Mouse (Mus musculus): ENCODE results near the gene Inava. TPM values are rescaled to one million over a fixed set of nuclear protein-coding genes. Genes with fewer than 3 reads are reported as not detected.

Inava gene
- polyA plus RNA-seq (2016; fragmentation: Nextera tagmentation; extraction: Ambion mirVana), result 21.2 and 23.2 TPM in 2 replicates

DNA sequence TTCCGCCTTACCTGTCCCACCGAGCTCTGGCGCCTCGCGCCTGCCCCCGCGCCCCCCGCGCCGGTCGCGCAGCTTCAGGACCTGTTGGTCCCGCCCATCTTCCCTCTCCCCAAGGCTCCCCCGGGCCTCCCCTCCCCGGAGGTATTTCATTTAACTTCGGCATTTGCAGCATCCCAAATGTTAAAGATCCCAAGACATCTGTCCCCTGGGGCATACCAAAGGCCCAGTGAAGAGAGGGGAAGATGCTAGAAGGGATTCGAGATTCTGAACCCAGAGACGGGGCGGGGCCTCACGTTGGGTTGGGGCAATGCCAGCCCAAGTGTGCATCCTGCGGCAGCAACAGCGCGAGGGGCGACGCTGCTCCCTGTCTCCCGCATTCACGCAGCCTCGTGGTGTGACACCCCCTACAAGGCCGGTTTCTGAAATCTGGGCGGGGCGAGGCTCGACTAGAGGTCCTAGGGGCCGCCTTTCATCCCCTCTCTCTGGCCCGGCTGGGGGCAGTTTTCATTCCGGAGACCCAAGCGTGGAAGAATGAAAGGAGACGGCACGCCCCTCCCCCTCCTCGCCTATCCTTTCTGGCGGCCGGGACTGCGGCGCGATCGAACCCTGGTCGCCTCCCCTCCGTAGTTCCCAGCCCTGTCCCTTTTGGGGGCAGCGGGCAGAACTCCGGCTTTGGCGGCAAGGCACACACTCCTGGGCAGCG, at the start of gene Inava:
Inava (minus strand) TSS at position 373 of the 703 bp plus-strand sequence.
- Histone ChIP-seq H3K27me3 (ENCODE audit: poor library complexity, severe bottlenecking) (peaks cover 37% of the 10 kb centered on the region), H3K36me3 (replicated peaks) (no peaks in the 10 kb centered on the region), H3K27ac (peak within 1 kb of the TSS; percentile 95), H3K4me3 (peak within 1 kb of the TSS; percentile 72), H3K4me1 (peaks cover 56% of the 10 kb centered on the region), H3K9me3 (no peaks in the 10 kb centered on the region)
- DNase-seq (ENCODE audit: extremely low spot score, low spot score), result peak; percentile 93
- WGBS, result under 1% methylated on average over 51 of the region's 51 CpGs

- peaks cover 3% of the 10 kb centered on the region; the same call in 1 of the 2 replicates for H3K9me3 ChIP-seq
- no peak overlapping the region for H3K27ac ChIP-seq
- no peak for DNase-seq (ENCODE audit: extremely low spot score, low spot score)
- H3K4me1 ChIP-seq, result no peaks in the 10 kb centered on the region
- no peak overlapping the region for H3K4me3 ChIP-seq
- H3K27me3 ChIP-seq (ENCODE audit: poor library complexity, severe bottlenecking), result no peaks in the 10 kb centered on the region
- peaks cover 98% of the 10 kb centered on the region for H3K36me3 ChIP-seq (replicated peaks)
- 92% methylated on average over 8 of the region's 8 CpGs for WGBS
These were observed 43.3 kb upstream of the Inava start for GRCm38 (mm10) chr1:136277366-136277765.

DNA sequence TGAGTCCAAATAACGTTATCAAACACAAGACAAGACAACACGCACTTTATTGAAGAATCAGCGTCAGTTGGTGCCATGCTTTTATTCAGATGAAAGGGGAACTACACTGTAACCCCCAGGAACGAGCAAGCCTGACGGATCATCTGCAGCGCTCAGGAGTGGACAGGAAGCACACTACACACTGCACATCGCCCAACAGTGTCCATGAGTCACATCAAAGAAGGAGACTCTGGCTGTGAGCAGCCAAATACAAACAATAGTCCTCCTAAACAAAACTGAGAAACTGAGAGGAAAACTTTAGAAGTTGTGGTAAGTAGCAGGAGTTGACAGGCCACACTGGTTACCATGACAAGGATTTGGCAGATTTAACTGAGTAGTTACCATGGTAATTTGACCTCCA, 34.2 kb upstream of the Inava start:
- H3K36me3 ChIP-seq (replicated peaks), result peaks cover 51% of the 10 kb centered on the region
- H3K4me1 ChIP-seq, result 0 out of 2 replicates have a peak, but pooled peaks cover 4% of the 10 kb centered on the region
- no peak for DNase-seq (ENCODE audit: extremely low spot score, low spot score)
- H3K9me3 ChIP-seq, result no peaks in the 10 kb centered on the region
- H3K27me3 ChIP-seq (ENCODE audit: poor library complexity, severe bottlenecking), result peaks cover 7% of the 10 kb centered on the region
- WGBS, result 85% methylated on average over 7 of the region's 7 CpGs
- no peak overlapping the region for H3K4me3 ChIP-seq
- no peak overlapping the region for H3K27ac ChIP-seq

DNA sequence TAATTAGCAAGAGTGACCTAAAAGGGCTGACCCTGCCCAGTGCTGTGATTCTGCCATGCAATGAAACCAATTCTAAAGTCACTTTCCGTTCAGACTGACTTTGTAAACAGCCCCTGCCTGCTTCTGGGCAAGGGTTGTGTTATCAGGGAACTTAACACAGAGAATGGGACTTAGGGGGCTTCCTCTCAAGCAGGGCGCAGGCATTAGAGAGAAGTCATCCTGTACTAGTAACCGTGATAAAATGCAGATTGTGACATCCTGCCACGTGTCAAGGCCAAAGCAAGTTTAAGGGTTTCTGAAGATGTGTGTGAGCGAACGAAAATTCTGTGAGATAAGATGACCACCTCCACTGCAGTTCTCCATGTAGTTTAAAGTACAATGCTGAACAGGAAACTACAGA, 32.1 kb upstream of the Inava start:
- Histone ChIP-seq H3K4me3 (no peak overlapping the region), H3K9me3 (no peaks in the 10 kb centered on the region), H3K27ac (no peak overlapping the region), H3K4me1 (0 out of 2 replicates have a peak, but pooled peaks cover 9% of the 10 kb centered on the region), H3K36me3 (replicated peaks) (peaks cover 30% of the 10 kb centered on the region), H3K27me3 (ENCODE audit: poor library complexity, severe bottlenecking) (peaks cover 27% of the 10 kb centered on the region)
- no peak for DNase-seq (ENCODE audit: extremely low spot score, low spot score)
- 72% methylated on average over 6 of the region's 6 CpGs for WGBS

DNA sequence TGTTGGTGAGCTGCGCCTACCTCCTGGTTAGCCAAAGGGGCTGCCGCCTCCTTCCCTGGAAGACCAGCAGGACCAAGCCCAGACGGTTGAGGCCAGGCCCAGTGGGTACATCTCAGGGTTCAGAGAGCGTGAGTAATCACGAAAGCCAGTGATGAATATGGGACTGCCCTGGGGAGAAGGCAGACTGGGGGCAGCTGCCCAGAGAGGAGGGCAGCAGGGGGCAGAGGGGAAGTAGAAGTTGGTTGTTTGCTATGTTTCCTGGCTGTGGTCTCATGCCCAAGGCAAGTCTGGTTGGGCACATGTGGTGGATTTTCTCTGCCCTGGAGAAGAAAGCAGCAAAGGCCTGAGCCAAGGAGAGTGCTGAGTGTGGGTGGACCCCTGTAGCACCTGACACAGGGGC, 29.3 kb upstream of the Inava start:
- H3K27me3 ChIP-seq (ENCODE audit: poor library complexity, severe bottlenecking), result peaks cover 55% of the 10 kb centered on the region
- WGBS, result 76% methylated on average over 5 of the region's 5 CpGs
- DNase-seq (ENCODE audit: extremely low spot score, low spot score), result no peak

DNA sequence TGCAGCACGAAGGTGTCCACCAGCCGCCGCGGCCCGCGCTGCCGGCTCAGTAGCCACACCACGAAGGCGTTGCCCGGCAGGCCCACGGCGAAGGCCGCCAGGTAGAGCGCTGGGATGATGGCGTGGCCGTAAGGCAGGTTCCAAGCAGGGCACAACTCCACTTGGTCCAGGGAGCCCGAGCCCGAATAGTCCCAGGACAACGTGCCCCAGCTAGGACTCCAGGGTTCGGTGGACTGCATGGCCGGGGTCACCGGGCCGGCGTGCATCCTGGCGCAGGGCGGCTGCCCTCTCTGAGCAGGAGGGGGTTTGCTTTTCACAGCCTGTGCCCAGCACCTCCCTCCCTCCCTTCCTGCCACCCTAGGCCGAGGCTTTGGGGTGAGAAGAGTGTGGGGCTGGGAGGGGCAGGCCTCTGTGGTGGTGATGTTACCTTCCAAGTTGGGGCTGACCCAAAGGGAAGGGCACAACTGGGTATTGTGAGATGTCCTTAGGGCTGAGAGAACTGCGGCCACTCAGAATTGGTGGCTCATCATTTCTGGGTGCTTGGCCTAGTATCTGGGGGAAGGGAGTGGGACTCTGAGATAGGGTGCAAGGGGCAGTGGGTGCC, 26.7 kb upstream of the Inava start, which contains the start of gene Gpr25:
Gpr25 (minus strand) TSS at position 239 of the 604 bp plus-strand sequence.
- Histone ChIP-seq H3K4me3 (peak within 1 kb of the TSS; percentile 63), H3K4me1 (peaks cover 31% of the 10 kb centered on the region), H3K27ac (peak within 1 kb of the TSS; percentile 71), H3K27me3 (ENCODE audit: poor library complexity, severe bottlenecking) (peaks cover 80% of the 10 kb centered on the region), H3K9me3 (no peaks in the 10 kb centered on the region), H3K36me3 (replicated peaks) (no peaks in the 10 kb centered on the region)
- DNase-seq (ENCODE audit: extremely low spot score, low spot score), result no peak
- 7% methylated on average over 28 of the region's 28 CpGs for WGBS

More for the DNA sequence above, 29.3 kb upstream of the Inava start:
- Histone ChIP-seq H3K27ac (no peak overlapping the region), H3K36me3 (replicated peaks) (peaks cover 7% of the 10 kb centered on the region), H3K4me3 (no peak overlapping the region), H3K4me1 (peaks cover 28% of the 10 kb centered on the region), H3K9me3 (no peaks in the 10 kb centered on the region)

DNA sequence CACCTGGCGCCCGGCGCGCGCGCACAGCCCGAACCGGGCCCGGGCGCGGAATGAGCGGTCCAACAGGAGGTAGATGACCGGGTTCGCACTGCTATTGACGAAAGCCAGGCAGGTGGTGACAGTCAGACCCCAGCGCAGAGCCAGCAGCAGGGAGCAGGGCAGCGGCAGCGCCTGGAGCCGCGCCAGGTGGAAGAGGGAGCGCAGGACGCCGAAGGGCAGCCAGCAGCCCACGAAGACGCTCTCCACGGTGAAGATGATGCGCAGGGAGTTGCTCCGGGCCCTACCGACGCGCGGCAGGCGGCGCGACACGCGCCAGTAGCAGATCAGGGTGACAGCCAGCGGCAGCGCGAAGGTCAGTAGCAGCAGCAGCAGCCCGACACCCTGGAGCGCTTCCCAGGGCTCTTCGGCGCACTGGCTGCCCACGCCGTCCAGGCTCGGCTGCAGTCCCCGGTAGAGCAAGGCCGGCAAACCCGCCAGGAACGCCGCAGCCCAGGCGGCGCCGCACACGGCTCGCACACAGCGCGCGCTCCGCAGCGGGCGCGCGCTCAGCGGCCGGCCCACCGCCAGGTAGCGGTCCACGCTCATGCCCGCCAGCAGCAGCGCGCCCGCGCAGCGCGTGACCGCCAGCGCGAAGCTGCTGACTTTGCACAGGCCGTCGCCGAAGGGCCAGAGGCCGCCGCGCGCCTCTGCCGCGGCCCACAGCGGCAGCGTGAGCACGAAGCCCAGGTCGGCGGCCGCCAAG, 26.0 kb upstream of the Inava start:
- H3K4me1 ChIP-seq, result peaks cover 38% of the 10 kb centered on the region
- peak overlapping the region; percentile 63 for H3K4me3 ChIP-seq
- under 1% methylated on average over 95 of the region's 95 CpGs for WGBS
- H3K36me3 ChIP-seq (replicated peaks), result no peaks in the 10 kb centered on the region
- DNase-seq (ENCODE audit: extremely low spot score, low spot score), result peak; percentile 47
- no peaks in the 10 kb centered on the region for H3K9me3 ChIP-seq
- H3K27ac ChIP-seq, result peak overlapping the region; percentile 71
- peaks cover 87% of the 10 kb centered on the region for H3K27me3 ChIP-seq (ENCODE audit: poor library complexity, severe bottlenecking)

DNA sequence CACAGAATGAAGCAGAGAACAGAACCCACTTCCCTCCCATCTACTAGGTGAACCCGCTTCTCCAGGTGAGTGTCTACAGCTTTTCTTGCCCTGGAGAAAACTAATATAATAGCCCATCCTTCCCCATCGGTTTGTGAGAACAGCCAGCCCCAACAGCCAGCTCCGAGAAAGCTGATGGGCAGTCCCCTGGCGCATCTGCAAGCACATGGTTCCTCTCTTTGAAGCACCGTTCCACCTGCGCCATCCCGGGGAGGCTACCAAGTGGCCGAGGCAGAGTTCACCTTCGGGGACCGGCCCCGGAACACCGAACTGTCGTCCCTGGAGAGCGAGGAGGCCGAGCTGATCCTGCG, 25.5 kb upstream of the Inava start:
- WGBS, result 3% methylated on average over 16 of the region's 16 CpGs
- Histone ChIP-seq H3K4me3 (peak overlapping the region; percentile 63), H3K9me3 (no peaks in the 10 kb centered on the region), H3K27ac (no peak overlapping the region), H3K36me3 (replicated peaks) (no peaks in the 10 kb centered on the region), H3K4me1 (peaks cover 42% of the 10 kb centered on the region), H3K27me3 (ENCODE audit: poor library complexity, severe bottlenecking) (peaks cover 91% of the 10 kb centered on the region)
- no peak for DNase-seq (ENCODE audit: extremely low spot score, low spot score)

- no peak for DNase-seq (ENCODE audit: extremely low spot score, low spot score)
These were observed 24.4 kb upstream of the Inava start for GRCm38 (mm10) chr1:136258495-136258894.

GRCm38 (mm10) chr1:136255657-136256056, 21.6 kb upstream of the Inava start:
- 63% methylated on average over 8 of the region's 8 CpGs for WGBS
- Histone ChIP-seq H3K9me3 (no peaks in the 10 kb centered on the region), H3K27me3 (ENCODE audit: poor library complexity, severe bottlenecking) (peaks cover 59% of the 10 kb centered on the region), H3K36me3 (replicated peaks) (no peaks in the 10 kb centered on the region), H3K27ac (no peak overlapping the region), H3K4me1 (peaks cover 30% of the 10 kb centered on the region), H3K4me3 (no peak overlapping the region)
- DNase-seq (ENCODE audit: extremely low spot score, low spot score), result no peak

More at GRCm38 (mm10) chr1:136258495-136258894, 24.4 kb upstream of the Inava start:
- Histone ChIP-seq H3K27me3 (ENCODE audit: poor library complexity, severe bottlenecking) (peaks cover 87% of the 10 kb centered on the region), H3K9me3 (no peaks in the 10 kb centered on the region), H3K4me1 (peaks cover 39% of the 10 kb centered on the region), H3K4me3 (no peak overlapping the region), H3K27ac (no peak overlapping the region), H3K36me3 (replicated peaks) (no peaks in the 10 kb centered on the region)
- WGBS, result 77% methylated on average over 9 of the region's 9 CpGs

DNA sequence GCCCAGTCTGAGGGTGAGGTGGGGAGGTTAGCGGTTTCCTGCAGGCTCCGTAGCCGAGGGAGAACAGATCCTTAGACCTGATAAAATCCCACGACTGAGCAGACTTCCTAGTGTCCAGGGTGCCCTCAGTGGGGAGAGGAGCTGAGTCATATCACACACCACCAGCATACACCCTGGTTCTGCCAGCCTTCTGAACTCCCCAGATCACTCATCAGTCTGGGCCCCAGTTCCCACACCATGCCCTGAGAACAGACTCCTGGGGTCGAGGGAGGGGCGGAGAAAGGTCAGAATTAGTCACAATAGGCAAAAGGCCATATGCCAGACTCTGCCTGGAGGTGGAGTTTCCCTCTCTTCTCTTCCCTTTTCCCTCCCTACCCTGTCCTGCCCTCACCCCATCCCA, 21.1 kb upstream of the Inava start:
- Histone ChIP-seq H3K4me1 (peaks cover 25% of the 10 kb centered on the region), H3K4me3 (no peak overlapping the region), H3K9me3 (no peaks in the 10 kb centered on the region), H3K27me3 (ENCODE audit: poor library complexity, severe bottlenecking) (peaks cover 54% of the 10 kb centered on the region), H3K27ac (no peak overlapping the region), H3K36me3 (replicated peaks) (no peaks in the 10 kb centered on the region)
- WGBS, result 42% methylated on average over 6 of the region's 6 CpGs
- no peak for DNase-seq (ENCODE audit: extremely low spot score, low spot score)

DNA sequence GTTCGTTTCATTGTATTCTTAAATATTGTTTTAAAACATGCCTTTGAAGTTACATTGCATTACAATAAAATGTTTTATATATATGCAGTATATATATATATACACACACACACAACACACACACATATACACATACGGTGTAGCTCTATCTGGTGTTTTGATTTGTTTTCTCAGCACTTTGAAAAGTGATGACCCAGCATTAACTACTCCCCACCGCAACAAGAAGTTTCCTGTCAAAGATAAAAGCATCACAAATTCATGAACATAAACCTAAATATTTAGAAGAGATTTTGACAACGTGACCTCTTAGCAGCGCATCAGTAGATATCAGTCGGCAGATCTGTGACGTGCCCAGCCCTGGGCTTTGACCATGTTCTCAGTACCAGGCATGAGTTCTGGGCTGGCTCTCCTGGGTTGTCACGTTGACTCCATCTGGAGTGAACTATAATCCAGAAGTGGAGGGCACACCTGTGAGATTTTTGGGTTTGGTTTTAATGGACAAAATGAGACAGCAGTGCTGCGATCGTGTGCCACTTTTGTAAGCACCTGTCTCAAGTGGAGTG, 20.5 kb upstream of the Inava start:
- 88% methylated on average over 10 of the region's 10 CpGs for WGBS
- no peak overlapping the region for H3K4me3 ChIP-seq
- DNase-seq (ENCODE audit: extremely low spot score, low spot score), result no peak
- peaks cover 48% of the 10 kb centered on the region for H3K27me3 ChIP-seq (ENCODE audit: poor library complexity, severe bottlenecking)
- H3K36me3 ChIP-seq (replicated peaks), result no peaks in the 10 kb centered on the region
- H3K4me1 ChIP-seq, result peaks cover 19% of the 10 kb centered on the region
- H3K9me3 ChIP-seq, result no peaks in the 10 kb centered on the region
- H3K27ac ChIP-seq, result no peak overlapping the region

Measured in forebrain, embryonic 10.5 days (tissue).